Mouse (Mus musculus): ENCODE measurements at regions not wholly inside any gene's neighbourhood (a gene's known extent, or its start where the extent isn't known, plus 50 kb on each side); places are given as distances from the start of the nearest gene placed in this dataset.
"Not testable (repeated sequence)": the region's sequence is repeated elsewhere in the genome, so short reads cannot be mapped to it uniquely, and the experiment has no call there.

- DNase-seq = no peak
These were observed 139.1 kb downstream of the Sptssa start for GRCm38 (mm10) chr12:54517265-54517664.

DNA sequence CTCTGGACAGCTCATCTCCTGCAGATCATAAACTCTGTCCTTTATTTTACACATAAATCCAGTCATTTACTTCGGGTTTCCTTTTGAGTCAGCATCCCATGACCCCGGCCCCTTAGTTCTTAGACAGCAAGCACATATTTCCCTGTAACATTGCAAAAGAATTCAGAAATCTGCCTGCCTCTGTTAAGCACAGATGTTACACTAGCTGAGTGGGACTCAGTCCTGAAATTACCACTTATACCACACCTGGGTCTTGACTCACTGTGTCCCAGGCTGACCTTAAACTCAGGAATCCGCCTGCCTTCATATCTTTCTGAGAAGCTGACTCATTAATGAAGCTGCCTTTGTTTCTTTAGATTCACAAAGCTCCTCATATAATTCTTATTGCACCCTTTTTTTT lies 139.9 kb downstream of the Sptssa start:
- DNase-seq = no peak

- DNase-seq = not testable (repeated sequence)
These were observed 140.3 kb downstream of the Sptssa start for GRCm38 (mm10) chr12:54516039-54516438.

- peak; percentile 12 for DNase-seq
These were observed 146.5 kb downstream of the Sptssa start for GRCm38 (mm10) chr12:54509903-54510302.

DNA sequence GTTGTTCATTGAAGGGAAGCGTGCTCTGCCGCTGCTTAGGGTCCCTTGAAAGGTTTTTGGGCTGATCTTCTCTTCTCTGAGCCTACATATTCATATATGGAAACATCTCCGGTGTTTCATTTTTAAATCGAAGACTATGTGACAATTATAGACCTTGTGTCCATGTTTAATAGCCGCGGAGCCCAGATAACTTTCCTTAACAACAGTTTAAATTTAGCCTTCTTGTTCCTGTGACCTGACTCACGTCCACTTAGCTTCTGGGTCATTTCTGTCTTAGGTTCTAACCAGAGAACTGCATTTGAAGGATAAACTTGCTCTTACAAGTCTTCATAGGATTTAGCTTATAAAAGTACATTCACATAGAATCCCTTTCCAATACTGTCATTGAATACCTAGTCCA lies 153.6 kb downstream of the Sptssa start:
- no peak for DNase-seq

DNA sequence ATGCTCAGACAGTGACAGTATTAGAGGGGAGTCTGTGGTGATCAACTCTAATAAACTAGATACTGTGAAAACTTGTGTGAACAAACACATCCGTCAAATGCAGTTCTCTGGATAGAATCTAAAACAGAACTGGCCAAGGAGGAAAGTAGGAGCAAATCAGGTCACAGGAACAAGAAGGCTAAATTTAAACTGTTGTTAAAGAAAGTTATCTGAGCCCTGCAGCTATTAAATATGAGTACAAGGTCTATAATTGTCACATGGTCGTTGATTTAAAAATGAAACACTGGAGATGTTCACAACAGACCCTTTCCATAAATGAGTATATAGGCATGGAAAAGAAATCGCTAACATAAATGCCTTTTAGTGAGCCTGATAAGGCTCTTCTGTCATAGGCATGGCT lies 156.4 kb downstream of the Sptssa start:
- no peak for DNase-seq

- DNase-seq = no peak
These were observed 160.5 kb downstream of the Sptssa start for GRCm38 (mm10) chr12:54495701-54496374.

DNA sequence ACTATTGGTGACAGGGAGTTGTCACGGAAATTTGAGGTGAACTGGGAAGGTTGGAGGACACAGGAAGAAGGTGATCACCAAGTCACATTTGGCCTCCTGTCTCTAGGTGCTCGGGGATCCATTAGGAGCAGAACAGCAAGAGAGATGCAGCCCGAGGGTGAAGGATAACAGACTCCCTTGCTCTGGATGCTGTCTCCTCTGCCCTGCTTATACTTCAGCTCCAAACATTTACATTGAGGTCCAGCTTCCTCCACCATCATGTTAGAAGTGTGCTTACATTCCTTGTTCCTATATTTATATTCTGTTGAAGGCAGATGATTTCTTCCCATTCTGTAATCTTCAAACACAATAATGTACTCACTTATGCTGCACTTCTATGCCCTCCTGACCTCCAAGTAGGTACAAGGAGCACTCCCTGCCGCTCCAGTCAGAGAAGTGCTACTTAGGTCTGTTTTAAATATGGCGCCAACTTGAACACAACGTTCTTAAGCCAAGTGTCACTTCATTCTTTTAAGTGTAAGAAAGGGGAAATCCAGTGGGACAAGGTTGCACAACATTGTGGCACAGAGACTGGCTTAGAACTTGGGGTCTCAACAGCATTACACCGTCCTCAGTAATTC lies 161.5 kb downstream of the Sptssa start:
- DNase-seq = no peak

GRCm38 (mm10) chr12:54492737-54493136 lies 163.6 kb downstream of the Sptssa start:
- no peak for DNase-seq

DNA sequence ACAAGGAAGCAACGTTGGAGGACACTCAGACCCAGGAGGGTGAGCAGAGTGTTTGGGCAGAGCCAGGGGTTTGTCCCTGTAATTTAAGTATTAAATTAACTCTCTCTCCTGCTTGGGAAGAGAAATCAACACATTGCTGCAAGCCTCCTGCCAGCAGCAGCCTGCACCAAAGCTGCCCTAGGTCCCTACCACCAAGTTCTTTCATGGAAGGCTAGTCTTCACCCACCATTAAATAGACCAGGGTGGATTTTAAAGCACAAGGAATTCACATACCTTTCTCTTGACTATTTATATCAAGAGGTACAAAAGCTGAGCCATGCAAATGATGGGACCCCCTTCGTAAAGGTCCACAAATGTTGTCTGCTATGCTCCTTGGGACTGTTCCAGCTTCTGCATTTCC lies 165.9 kb downstream of the Sptssa start:
- DNase-seq = no peak

GRCm38 (mm10) chr12:54489675-54490074 lies 166.7 kb downstream of the Sptssa start:
- DNase-seq = peak; percentile 39

GRCm38 (mm10) chr12:54487689-54488088 lies 168.7 kb downstream of the Sptssa start:
- no peak for DNase-seq

DNA sequence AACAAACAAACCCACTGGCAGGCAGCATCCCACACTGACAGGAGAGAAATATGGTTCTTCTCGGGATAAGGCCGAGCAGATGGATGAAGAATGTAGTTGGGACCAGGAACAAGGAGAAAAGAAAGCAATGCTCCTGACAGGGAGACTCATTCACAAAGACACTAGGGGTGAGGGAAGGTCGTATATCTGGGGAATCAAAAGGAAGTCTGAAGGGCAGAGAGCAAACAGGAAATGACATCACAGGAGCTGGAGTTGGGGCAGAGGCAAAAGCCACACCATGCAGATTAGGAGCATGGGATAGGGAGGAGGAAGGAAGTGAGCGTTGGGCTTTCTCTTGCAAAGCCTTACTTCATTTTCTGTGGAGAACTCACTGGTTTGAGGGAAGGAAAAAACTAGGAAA lies 174.4 kb downstream of the Sptssa start:
- DNase-seq = peak; percentile 2

DNA sequence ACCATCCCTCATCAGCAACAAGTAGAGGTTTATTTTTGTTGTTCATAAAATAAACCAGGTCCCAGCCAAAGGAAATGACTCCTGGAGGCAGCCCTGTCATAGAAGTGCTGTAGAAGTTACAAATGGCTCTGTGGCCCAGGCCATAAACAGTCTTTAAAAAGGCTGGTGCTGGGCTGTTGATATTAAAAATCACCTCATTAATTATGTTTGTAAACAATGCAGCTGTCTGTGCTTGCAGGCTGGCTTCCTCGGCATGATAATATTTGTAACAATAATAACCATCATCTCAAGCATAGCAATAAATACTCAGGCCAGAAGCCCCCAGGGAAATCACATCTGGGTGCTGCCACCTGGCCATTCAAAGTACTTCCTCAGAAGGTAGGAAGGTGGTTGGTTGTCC lies 176.5 kb downstream of the Sptssa start:
- no peak for DNase-seq

DNA sequence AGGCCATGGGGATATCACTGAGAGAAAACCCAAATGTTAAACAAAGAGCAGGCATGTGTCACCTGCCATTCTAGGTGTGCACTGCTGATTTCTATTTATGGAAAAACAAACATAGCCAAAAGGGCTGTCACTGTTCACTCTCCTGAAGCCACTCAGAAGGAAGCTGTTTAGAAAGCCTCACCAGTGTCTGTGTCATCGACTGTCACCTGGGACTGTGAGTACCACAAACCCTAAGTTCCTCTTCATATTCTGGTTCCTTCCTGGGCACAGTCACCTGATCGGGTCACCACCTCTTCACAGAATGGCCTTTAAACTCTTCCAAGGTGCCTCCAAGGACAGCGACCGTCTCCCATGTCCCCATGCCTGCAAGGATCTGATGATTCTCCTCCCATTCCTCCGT lies 183.5 kb downstream of the Sptssa start:
- no peak for DNase-seq

- no peak for DNase-seq
These were observed 184.0 kb downstream of the Sptssa start for GRCm38 (mm10) chr12:54472407-54472806.

GRCm38 (mm10) chr12:54467635-54468034 lies 188.7 kb downstream of the Sptssa start:
- no peak for DNase-seq

DNA sequence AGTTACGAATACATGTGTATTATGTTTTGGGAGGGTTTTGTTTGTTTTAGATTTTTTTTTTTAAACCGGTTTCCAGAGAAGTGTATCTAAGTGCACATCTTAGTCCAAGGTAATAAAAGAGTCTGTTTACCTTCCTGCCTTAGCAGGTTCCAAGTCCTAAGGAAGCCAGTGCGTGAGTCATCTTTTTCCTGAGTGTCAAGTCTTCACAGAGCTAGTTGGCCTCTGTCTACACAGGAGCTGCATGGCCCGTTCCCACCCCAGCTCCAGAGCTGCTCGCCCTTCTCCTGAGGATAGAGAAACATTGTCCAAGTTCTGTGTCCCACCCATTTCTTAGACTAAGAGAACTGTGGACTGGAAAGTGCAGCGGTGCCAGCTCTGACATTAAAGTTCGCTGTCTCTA lies 192.6 kb downstream of the Sptssa start:
- peak; percentile 12 for DNase-seq

GRCm38 (mm10) chr12:54461411-54461810 lies 195.0 kb downstream of the Sptssa start:
- DNase-seq = no peak

GRCm38 (mm10) chr12:54460135-54460523 lies 196.2 kb downstream of the Sptssa start:
- DNase-seq = peak; percentile 82

DNA sequence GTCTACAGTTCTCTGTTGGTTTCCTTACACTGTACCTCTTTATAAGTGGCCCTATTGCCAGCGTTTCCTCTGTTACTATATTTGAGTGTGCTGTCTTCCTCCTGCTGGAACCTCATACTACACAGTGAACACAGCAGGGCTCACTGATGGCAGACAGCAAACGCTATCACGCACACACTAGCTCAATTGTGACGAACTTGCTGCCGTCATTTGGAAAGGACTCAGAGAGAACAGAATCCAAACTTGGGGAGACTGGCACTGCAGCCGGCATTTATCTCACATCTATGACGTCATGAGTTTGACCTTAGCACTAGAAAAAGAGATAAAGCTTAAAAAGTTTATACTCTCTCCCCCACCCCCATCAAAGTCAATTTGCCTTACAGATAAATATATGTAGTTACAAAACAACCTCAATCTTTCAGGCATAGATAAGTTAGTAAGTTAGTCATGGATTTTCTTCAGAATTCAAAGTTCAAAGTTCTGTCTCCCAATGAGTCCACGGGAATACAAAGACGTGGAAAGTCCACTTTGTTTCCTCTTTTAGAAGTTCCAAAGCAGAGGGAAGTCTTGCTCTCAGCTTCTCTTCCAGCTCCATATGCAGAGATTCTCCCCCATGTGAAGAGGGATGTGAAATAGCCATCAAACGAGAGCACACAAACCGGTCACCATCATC lies 196.8 kb downstream of the Sptssa start:
- no peak for DNase-seq

DNA sequence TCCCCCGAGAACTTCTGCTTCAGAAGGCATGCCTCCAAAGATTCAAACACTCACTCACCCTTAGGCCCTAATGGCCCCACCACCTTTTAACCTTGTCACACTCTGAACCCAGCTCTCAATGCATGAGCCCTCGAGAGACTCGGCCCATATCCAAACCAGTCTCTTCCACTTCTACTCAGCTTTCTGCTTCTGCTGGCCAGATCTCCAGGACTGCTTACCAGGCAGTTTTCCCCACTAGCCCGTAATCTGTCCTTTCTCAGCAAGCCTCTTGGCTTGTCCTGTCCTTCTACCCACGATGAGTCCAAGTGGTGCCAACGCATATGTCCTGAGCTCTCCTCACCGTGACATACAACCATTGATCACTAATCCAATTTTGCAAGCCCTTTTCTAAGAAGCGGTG lies 199.6 kb downstream of the Sptssa start:
- no peak for DNase-seq

GRCm38 (mm10) chr12:54454606-54455005 lies 201.8 kb downstream of the Sptssa start:
- DNase-seq = no peak

GRCm38 (mm10) chr12:54453343-54453742 lies 203.0 kb downstream of the Sptssa start:
- DNase-seq = peak; percentile 20
